Mouse (Mus musculus) kidney, postnatal 14 days (tissue): ENCODE measurements at regions not wholly inside any gene's neighbourhood (a gene's known extent, or its start where the extent isn't known, plus 50 kb on each side); places are given as distances from the start of the nearest gene placed in this dataset.

ENCODE experiments used
- DNase-seq: peaks from one replicate; pipeline ENCODE4 v3.0.0; 2022; ENCODE audit warnings: mixed read lengths

- no peak for DNase-seq
These were observed 189.1 kb upstream of the 4930412O13Rik start for GRCm38 (mm10) chr2:9691906-9692305.

DNA sequence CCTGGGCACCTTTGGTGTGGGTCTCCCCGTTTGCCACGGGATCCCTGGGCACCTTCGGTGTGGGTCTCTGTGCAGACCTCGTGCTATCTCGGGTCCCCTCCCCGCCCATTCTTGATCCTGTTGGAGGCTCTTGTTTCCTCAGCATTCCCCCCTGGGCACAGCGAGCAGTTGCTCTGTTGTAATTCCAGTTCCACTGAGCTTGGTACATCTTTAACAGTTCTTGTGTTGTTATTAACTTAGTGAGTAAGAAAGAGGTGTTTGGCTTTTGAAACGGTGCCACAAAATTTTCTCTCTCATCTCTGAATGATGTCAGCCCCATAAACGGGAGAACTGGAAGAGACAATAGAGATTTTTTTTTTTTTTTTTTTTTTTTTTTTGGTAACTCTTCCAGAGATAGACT is 187.7 kb upstream of the 4930412O13Rik start:
- DNase-seq = no peak

DNA sequence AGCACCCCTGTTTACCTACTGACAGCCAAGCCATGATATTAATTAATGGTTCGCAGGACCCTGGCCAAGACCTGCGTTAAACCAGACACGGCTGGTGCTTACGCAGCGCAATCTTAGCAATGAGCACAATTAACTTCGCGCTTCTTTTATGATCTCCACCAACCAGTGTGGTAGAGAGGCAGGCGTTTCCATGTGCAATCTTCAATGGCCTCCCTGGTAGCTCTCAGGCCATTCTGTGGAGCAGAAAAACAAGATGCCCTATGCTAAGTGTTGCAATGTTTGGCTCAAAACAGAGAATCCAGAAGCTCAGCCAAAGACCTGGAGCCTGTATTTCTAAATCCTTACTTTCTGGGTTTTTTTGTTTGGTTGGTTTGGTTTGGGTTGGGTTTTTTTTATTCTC is 186.9 kb upstream of the 4930412O13Rik start:
- DNase-seq = no peak

DNA sequence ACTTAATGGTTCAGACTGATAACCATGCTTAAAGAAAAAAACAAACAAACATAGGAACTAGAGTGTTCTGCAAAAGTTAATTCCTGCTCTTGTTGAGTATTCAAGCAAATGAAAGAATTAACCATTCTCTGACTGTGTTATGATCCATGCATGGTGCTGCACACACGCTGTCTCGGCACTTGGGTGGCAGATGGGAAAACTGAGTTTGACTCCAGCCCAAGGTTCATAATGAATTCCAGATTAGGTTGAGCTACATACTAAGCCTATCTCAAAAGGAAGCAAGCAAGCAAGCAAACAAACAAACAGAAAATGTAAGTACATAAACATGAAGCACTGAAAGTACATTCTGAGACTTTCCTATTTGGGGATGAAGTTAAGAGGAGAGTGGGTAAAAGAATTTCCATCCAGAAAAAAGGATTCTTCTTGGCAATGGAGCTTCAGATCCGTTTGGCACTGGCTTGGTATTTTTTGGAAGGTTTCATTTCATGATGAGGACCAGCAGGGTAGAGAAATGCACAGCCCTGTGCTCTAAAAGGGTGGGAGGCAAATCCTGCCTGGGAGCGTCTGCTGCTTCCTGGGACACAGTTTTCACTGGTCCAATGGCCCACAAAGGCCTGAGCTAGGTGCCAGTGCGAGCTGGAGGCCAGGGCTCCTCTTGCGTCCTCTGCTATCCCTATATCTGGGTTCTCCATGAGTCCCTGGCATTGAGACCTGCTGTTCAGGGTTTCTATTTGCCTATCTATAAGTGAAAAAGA is 183.3 kb upstream of the 4930412O13Rik start:
- DNase-seq = no peak

DNA sequence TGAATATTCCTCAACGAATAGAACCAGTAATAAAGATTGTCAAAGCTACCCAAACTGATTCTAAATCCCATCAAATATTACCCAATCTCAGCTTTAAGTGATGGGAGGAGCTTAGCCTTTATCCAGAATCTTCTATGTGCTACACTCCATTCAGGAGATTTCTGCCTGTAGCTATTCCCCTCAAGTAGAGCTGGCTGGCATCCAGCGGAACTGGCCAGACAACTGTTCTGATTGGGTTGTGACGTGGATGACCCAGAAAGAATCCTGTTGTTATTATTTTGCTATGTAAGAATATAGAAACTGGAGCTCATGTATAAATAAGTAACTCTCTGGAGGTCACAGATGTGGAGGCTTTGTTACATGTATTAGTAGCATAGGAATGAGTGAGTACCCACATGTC is 176.8 kb upstream of the 4930412O13Rik start:
- DNase-seq = no peak

DNA sequence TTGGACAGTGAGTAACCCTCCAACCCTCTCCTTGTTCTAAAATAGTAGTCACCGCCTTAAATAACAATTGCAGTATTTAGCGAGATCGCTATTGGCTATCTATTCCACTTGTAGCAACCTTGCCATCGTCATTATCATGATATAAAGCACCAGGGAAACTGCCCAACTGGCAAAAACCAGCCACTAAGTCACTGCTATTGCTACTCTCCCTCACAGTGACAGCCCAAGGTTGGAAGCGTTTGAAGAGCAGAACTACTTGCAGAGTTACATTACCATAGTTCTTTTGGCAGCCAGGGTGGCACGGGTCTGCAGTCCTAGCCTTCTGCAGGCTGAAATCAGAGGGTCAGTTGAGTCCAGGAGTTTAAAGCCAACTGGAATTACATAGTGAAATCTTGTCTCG is 171.6 kb upstream of the 4930412O13Rik start:
- DNase-seq = no peak

DNA sequence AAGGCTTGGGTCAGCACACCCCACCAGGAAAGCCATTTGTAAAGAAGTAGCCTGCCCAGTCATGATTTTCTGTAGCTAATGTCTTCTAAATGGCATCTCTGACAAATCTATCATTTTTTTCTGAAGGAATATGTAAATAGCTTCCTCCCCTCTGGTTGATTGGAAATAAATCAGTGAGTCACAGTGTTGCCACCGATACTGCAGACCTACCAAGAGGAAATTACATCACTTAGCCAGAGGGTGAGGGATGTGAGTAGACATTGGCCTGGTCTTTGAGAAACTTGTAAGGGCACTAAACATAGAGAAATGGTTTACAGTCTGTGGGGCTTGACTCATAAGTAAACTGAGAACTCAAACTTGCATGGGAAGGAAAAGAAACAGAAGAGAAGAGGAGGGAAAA is 163.1 kb upstream of the 4930412O13Rik start:
- no peak for DNase-seq

GRCm38 (mm10) chr2:9733243-9733642 is 147.8 kb upstream of the 4930412O13Rik start:
- no peak for DNase-seq

DNA sequence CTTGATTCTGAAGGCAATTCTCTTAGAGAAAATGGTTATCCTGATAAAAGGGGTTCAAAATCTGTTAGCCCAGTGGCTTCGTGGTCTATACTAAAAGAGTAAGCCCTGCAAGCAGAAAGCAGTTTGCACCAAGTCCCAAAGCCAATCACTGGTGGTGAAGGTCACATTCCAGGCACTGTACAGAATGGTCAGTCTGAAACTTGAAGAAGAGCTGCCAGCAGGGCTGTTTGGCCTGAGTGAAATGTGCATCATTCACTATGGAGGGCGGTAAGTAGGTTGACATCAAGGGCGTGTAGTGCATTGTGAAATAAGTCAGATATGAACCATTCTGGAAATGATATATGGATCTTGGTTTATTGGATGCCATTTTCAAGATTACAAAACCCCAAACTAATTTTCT is 136.9 kb upstream of the 4930412O13Rik start:
- DNase-seq = no peak

DNA sequence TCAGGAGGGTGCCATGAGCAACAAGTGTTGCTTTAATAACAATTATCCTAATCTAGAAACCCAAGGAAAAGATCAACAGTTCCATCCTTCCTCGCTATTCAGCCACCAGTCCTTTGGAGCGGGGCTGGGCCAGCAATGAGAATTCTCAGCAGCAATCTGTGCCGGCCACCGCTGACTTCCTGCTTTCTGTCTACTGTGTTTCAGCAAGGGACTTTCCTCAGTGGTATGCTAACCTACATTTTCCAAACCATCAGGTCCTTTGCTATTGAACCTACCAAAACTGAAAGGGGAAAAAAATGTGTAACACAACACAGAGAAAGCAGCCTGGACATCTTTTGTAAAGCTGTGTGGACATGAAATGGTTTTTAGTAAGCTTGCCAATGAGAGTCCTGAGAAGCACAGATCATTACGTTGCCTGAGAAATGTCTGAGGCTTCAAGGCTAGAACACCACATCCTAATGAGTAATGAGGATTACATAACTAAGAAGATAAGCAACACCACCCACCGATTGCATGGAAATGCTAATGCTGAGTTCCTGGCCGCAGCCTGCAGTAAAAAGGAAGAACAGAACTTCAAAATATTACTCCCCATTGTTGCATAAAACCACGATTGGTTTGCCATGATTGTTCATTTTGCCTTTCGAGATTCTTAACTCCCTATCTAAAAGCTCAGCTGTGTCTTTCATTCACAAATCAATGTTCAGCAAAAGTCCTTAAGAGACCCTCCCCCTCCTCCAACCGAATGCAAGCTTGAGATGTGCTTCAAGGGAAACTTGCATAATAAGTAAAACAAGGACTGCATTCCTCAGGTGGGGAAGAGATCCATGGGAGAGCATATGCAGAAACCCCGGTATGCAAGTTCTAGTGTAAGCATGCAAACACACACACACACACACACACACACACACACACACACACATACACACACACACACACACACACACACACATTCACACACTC is 130.9 kb upstream of the 4930412O13Rik start:
- DNase-seq = no peak

DNA sequence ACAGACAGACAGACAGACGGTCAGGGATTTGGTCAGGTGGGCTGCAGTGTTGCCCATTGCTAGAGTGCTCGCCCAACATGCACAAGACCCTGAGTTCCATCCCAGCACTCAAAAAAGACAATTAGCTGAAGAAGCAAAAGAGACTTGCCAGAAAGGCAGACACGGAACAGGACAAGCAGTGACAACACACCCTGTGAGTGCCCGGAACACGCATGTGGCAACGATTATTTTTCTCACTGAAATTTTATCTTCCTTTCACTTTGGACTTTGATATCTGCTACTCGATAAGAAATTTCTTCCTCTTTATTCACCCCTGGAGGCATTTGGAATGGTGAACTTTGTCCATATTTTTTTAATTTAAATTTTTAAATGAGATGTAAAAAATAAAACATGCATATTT is 127.4 kb upstream of the 4930412O13Rik start:
- no peak for DNase-seq

DNA sequence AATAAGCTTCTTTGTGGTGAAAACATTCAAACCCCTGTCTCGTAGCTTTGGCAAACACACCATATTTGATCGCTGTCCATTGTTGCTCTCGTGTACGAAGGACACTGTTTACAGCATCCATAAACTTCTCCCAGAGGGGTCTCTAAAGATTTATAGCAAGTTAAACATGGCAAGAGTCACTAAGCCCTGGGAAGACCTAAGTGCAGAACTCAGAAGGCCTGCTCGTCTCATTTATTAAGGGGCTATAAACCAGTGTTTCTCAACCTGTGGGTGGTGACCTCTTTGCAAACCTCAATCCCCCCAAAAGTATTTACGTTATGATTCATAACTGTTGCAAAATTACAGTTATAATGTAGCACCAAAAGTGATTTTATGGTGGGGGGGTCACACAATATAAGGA is 126.9 kb upstream of the 4930412O13Rik start:
- no peak for DNase-seq

- DNase-seq = no peak
These were observed 123.2 kb upstream of the 4930412O13Rik start for GRCm38 (mm10) chr2:9757770-9758420.

DNA sequence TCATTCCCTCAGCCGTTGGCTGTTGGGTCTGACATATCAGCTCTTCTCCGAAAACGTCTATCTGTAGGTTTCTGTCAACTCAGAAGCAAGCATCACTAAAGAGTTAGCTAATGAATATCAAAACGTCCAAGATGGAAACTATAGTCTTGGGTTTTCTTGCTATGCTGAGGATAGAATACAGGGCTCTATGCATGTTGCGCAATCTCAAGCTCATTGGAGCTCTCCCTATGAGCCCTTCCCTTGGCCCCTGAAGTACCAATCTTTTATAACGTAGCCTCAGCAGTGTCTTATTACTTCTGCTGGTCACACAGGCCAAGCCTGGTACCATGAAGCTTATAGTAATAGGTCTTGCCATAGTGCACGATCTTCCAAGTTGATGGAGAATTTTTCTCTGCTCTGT is 122.1 kb upstream of the 4930412O13Rik start:
- DNase-seq = no peak

DNA sequence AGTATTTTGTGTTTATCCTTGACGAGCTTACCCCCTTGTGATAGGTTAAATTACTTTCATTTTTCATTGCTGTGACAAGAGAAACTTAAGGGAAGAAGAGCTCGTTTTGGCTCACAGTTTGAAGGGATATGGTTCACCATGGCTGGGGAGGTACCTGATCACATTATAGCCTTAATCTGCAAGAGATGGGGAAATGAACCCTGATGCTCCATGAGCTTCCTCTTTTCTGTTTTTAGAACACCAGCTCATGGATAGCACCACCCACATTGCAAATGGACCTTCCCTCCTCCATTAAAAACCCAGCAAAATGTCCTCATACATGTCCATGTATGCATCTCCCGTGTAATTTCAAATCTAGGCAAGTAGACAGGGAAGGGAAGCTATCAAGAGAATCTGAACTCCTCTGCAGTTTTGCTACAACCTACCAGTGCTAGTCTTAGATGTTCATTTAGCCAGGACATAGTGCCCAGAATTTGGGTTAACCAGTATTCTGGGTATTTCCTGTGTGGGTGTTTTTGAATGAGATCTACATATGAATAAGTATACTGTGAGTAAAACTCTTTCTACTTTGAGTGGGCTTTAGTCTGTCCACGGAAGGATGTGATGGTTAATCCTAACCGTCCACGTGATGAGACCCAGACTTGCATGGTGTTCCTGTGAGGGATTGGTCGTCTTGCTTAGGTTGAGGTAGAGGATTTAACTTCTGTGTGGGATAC is 121.5 kb upstream of the 4930412O13Rik start:
- DNase-seq = no peak

GRCm38 (mm10) chr2:9780159-9780558 is 100.9 kb upstream of the 4930412O13Rik start:
- DNase-seq = no peak

GRCm38 (mm10) chr2:9782698-9783097 is 98.4 kb upstream of the 4930412O13Rik start:
- DNase-seq = no peak

GRCm38 (mm10) chr2:9791970-9792369 is 89.1 kb upstream of the 4930412O13Rik start:
- no peak for DNase-seq

DNA sequence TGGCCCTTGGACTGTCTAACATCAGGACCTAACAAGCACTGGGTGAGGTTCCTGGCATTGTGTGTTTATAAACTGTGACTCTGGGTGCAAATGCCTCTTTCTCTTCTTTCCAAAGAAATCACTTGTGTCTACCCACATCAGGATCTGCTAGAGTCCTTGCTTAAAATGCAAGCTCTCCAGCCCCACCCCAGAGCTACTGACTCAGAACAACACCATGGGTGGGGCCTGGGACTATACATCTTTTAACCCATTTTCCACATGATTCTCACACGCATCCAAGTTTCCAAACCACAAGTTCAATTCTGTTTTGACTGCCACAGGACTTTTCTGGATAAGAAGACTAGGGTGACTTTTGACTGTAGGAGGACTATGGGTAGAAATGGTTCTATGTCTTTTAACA is 88.7 kb upstream of the 4930412O13Rik start:
- no peak for DNase-seq

DNA sequence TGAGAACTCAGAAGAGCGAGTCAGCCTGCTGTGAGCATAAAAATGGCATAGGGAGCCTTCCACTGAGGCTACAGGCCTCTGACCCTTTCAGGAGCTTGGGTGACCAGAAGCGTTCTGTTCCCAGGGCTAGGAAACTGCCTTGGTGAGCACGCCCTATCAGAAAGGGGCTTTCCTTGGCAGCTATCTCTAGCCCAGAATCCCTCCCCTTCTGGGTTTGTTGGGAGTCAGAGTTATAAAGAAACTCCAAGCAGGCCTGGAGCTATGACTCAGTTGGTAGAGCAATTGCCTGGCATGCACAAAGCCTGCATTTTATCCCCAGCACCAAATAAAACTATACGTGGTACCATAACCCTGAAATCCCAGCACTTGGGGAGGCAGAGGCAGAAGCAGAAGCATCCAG is 85.7 kb upstream of the 4930412O13Rik start:
- DNase-seq = no peak

DNA sequence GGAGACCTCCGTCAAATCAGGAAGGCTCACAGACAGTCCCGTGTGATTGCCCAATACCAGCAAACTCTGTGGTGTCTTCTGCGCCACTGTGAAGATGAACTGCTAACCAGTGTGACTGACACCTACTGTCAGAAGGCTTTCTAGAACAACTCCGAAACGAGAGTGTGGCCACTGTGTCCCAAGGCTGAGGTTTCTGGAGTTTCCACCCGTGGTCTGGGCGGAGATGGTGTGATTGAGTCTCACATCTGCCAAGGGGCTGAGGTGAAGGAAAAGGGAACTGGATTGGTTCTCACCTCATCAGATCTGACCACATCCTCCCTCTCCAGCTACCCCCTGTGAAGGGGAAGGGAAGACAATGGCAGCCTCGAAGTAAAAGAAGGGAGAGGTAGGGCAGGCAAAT is 79.6 kb upstream of the 4930412O13Rik start:
- no peak for DNase-seq

- DNase-seq = no peak
These were observed 76.7 kb upstream of the 4930412O13Rik start for GRCm38 (mm10) chr2:9804306-9804705.

GRCm38 (mm10) chr2:9805590-9805989 is 75.5 kb upstream of the 4930412O13Rik start:
- DNase-seq = no peak
